Mouse (Mus musculus): Measurements from ENCODE around the gene Trim11. TPM values are rescaled to one million over a fixed set of nuclear protein-coding genes. Genes with fewer than 3 reads are reported as not detected.

Gene Trim11
- 20.7 and 24.0 TPM in 2 replicates for polyA plus RNA-seq (2014; fragmentation: Nextera tagmentation; extraction: Ambion mirVana)

DNA sequence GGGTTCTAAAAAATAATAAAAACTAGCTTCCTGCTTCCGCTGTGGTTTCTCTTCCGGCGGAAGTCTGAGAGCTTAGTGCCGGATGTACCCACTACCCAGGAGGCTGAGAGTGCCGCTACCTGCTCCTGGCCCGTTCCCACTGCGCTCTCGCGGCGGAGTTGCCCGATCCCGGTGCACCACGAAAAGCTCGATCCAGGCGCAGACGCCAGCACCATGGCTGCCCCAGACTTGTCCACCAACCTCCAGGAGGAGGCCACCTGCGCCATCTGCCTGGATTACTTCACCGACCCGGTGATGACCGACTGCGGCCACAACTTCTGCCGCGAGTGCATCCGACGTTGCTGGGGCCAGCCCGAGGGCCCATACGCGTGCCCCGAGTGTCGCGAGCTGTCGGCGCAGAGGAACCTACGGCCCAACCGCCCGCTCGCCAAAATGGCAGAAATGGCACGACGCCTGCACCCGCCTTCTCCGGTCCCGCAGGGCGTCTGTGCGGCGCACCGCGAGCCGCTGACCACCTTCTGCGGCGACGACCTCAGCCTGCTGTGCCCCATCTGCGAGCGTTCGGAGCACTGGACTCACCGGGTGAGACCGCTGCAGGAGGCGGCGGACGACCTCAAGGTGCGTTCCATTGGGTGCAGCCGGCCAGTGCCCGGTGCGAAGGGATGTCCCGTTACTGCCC, at the start of gene Trim11:
Gene Trim11 (plus strand): TSS at position 67 of the 679 bp plus-strand sequence.
- peak within 1 kb of the TSS; percentile 91 for H3K9ac ChIP-seq (ENCODE audit: low read length)
- DNase-seq (ENCODE audit: low spot score) (peak; percentile 89), ATAC-seq (peak; percentile 89)
- under 1% methylated on average over 64 of the region's 64 CpGs for WGBS
- peak within 1 kb of the TSS; percentile 99 for H3K4me3 ChIP-seq (ENCODE audit: low read depth, low read length)
- peak within 1 kb of the TSS; percentile 48; the same call in 1 of the 2 replicates for H3K27ac ChIP-seq (ENCODE audit: low read depth, low read length)
- peaks cover 18% of the 10 kb centered on the region for H3K4me1 ChIP-seq (ENCODE audit: control insufficient read depth, insufficient read depth, low read length)
- H3K9me3 ChIP-seq (replicated peaks; ENCODE audit: control insufficient read depth, low read length): no peaks in the 10 kb centered on the region
- peaks cover 14% of the 10 kb centered on the region for H3K36me3 ChIP-seq (ENCODE audit: control insufficient read depth, insufficient read depth, low read length)
- H3K27me3 ChIP-seq (replicated peaks; ENCODE audit: control insufficient read depth, insufficient read depth, low read length): no peaks in the 10 kb centered on the region
- H3K4me2 ChIP-seq (ENCODE audit: low read length): peak within 1 kb of the TSS; percentile 100

GRCm38 (mm10) chr11:58929055-58929454, 48.8 kb upstream of the Trim11 start:
- Histone ChIP-seq H3K4me1 (ENCODE audit: control insufficient read depth, insufficient read depth, low read length) (no peaks in the 10 kb centered on the region), H3K4me2 (ENCODE audit: low read length) (no peak overlapping the region), H3K36me3 (ENCODE audit: control insufficient read depth, insufficient read depth, low read length) (peaks cover 33% of the 10 kb centered on the region), H3K9me3 (replicated peaks; ENCODE audit: control insufficient read depth, low read length) (no peaks in the 10 kb centered on the region), H3K9ac (ENCODE audit: low read length) (no peak overlapping the region), H3K27ac (ENCODE audit: low read depth, low read length) (no peak overlapping the region), H3K27me3 (replicated peaks; ENCODE audit: control insufficient read depth, insufficient read depth, low read length) (no peaks in the 10 kb centered on the region), H3K4me3 (ENCODE audit: low read depth, low read length) (no peak overlapping the region)
- no peak for DNase-seq (ENCODE audit: low spot score)
- no peak for ATAC-seq
- WGBS: 73% methylated on average over 4 of the region's 4 CpGs

- DNase-seq (ENCODE audit: low spot score) (no peak), ATAC-seq (no peak)
- Histone ChIP-seq H3K4me3 (ENCODE audit: low read depth, low read length) (no peak overlapping the region), H3K4me1 (ENCODE audit: control insufficient read depth, insufficient read depth, low read length) (no peaks in the 10 kb centered on the region), H3K4me2 (ENCODE audit: low read length) (no peak overlapping the region), H3K36me3 (ENCODE audit: control insufficient read depth, insufficient read depth, low read length) (peaks cover 38% of the 10 kb centered on the region), H3K27ac (ENCODE audit: low read depth, low read length) (no peak overlapping the region), H3K27me3 (replicated peaks; ENCODE audit: control insufficient read depth, insufficient read depth, low read length) (no peaks in the 10 kb centered on the region), H3K9me3 (replicated peaks; ENCODE audit: control insufficient read depth, low read length) (no peaks in the 10 kb centered on the region), H3K9ac (ENCODE audit: low read length) (no peak overlapping the region)
- WGBS: 67% methylated on average over 3 of the region's 3 CpGs
Observed at GRCm38 (mm10) chr11:58929641-58930040, 48.3 kb upstream of the Trim11 start.

DNA sequence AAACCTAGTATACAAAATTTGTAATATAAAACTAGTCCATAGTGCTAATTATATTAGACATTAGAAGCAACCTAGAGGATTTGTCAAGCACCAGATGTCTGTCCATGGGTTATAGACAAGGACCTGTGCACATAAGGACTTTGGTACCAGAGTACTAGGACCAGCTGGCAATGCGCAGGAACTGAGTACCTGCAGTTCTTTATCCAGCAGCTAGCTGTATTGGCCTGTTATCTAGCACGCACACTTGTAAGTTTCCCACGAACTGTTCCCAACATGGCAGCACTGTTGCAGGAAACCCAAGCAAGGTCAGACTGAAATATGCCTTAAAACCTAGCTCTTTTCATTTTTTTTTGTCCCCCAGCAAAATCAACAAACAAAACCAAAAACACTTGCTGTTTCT, 47.6 kb upstream of the Trim11 start:
- H3K9ac ChIP-seq (ENCODE audit: low read length): no peak overlapping the region
- H3K4me3 ChIP-seq (ENCODE audit: low read depth, low read length): no peak overlapping the region
- H3K27me3 ChIP-seq (replicated peaks; ENCODE audit: control insufficient read depth, insufficient read depth, low read length): no peaks in the 10 kb centered on the region
- no peak overlapping the region for H3K4me2 ChIP-seq (ENCODE audit: low read length)
- no peak overlapping the region for H3K27ac ChIP-seq (ENCODE audit: low read depth, low read length)
- H3K36me3 ChIP-seq (ENCODE audit: control insufficient read depth, insufficient read depth, low read length): peaks cover 43% of the 10 kb centered on the region
- H3K4me1 ChIP-seq (ENCODE audit: control insufficient read depth, insufficient read depth, low read length): no peaks in the 10 kb centered on the region
- ATAC-seq (no peak), DNase-seq (ENCODE audit: low spot score) (no peak)
- no peaks in the 10 kb centered on the region for H3K9me3 ChIP-seq (replicated peaks; ENCODE audit: control insufficient read depth, low read length)
- WGBS: 91% methylated on average over 3 of the region's 3 CpGs

DNA sequence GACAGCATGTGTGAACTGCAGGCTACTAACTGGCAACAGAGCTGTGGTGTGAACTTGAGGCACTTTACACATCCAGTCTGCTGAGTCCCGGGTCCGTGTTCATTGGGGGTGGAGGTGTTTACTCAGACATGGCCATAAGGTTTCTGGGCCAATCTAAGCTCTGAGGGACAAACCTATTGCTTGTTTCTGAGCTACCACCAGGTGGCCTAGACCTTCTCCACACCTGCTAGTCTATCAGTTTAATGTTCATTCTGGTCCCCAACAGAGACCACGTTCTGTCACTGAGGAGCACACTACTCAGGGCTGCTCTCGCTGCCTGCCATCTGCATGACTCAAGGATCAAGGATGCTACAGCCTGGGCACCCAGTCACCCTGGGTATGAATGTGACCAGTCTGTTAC, 46.3 kb upstream of the Trim11 start:
- peaks cover 54% of the 10 kb centered on the region for H3K36me3 ChIP-seq (ENCODE audit: control insufficient read depth, insufficient read depth, low read length)
- WGBS: 78% methylated on average over 4 of the region's 4 CpGs

GRCm38 (mm10) chr11:58937909-58938308, 40.0 kb upstream of the Trim11 start:
- WGBS: 1% methylated on average over 11 of the region's 13 CpGs
- ATAC-seq (no peak), DNase-seq (ENCODE audit: low spot score) (peak; percentile 45)
- Histone ChIP-seq H3K27me3 (replicated peaks; ENCODE audit: control insufficient read depth, insufficient read depth, low read length) (no peaks in the 10 kb centered on the region), H3K9ac (ENCODE audit: low read length) (peak overlapping the region; percentile 98), H3K4me2 (ENCODE audit: low read length) (peak overlapping the region; percentile 85), H3K4me1 (ENCODE audit: control insufficient read depth, insufficient read depth, low read length) (peaks cover 9% of the 10 kb centered on the region), H3K4me3 (ENCODE audit: low read depth, low read length) (peak overlapping the region; percentile 96), H3K36me3 (ENCODE audit: control insufficient read depth, insufficient read depth, low read length) (peaks cover 38% of the 10 kb centered on the region), H3K27ac (ENCODE audit: low read depth, low read length) (peak overlapping the region; percentile 93), H3K9me3 (replicated peaks; ENCODE audit: control insufficient read depth, low read length) (no peaks in the 10 kb centered on the region)

More for the DNA sequence above, 46.3 kb upstream of the Trim11 start:
- no peak overlapping the region for H3K27ac ChIP-seq (ENCODE audit: low read depth, low read length)
- no peaks in the 10 kb centered on the region; the same call in 1 of the 2 replicates for H3K4me1 ChIP-seq (ENCODE audit: control insufficient read depth, insufficient read depth, low read length)
- ATAC-seq (no peak), DNase-seq (ENCODE audit: low spot score) (no peak)
- no peak overlapping the region for H3K9ac ChIP-seq (ENCODE audit: low read length)
- H3K9me3 ChIP-seq (replicated peaks; ENCODE audit: control insufficient read depth, low read length): no peaks in the 10 kb centered on the region
- no peak overlapping the region for H3K4me3 ChIP-seq (ENCODE audit: low read depth, low read length)
- H3K27me3 ChIP-seq (replicated peaks; ENCODE audit: control insufficient read depth, insufficient read depth, low read length): no peaks in the 10 kb centered on the region
- H3K4me2 ChIP-seq (ENCODE audit: low read length): no peak overlapping the region

- H3K27ac ChIP-seq (ENCODE audit: low read depth, low read length): peak within 1 kb of the TSS; percentile 93
- H3K27me3 ChIP-seq (replicated peaks; ENCODE audit: control insufficient read depth, insufficient read depth, low read length): no peaks in the 10 kb centered on the region
- no peaks in the 10 kb centered on the region for H3K9me3 ChIP-seq (replicated peaks; ENCODE audit: control insufficient read depth, low read length)
- DNase-seq (ENCODE audit: low spot score) (peak; percentile 96), ATAC-seq (peak; percentile 99)
- peaks cover 32% of the 10 kb centered on the region for H3K36me3 ChIP-seq (ENCODE audit: control insufficient read depth, insufficient read depth, low read length)
- WGBS: under 1% methylated on average over 68 of the region's 95 CpGs
- peak within 1 kb of the TSS; percentile 98 for H3K9ac ChIP-seq (ENCODE audit: low read length)
- H3K4me2 ChIP-seq (ENCODE audit: low read length): peak within 1 kb of the TSS; percentile 85
- peaks cover 9% of the 10 kb centered on the region for H3K4me1 ChIP-seq (ENCODE audit: control insufficient read depth, insufficient read depth, low read length)
- peak within 1 kb of the TSS; percentile 96 for H3K4me3 ChIP-seq (ENCODE audit: low read depth, low read length)
Observed at GRCm38 (mm10) chr11:58938322-58939087, 39.4 kb upstream of the Trim11 start, which contains the start of gene Rnf187. Gene Rnf187 (minus strand): TSS chr11:58938916.

GRCm38 (mm10) chr11:58939088-58939439, 38.8 kb upstream of the Trim11 start:
- peaks cover 26% of the 10 kb centered on the region for H3K36me3 ChIP-seq (ENCODE audit: control insufficient read depth, insufficient read depth, low read length)
- DNase-seq (ENCODE audit: low spot score) (no peak), ATAC-seq (no peak)
- peak overlapping the region; percentile 93 for H3K27ac ChIP-seq (ENCODE audit: low read depth, low read length)
- WGBS: 16% methylated on average over 6 of the region's 6 CpGs
- peak overlapping the region; percentile 98 for H3K9ac ChIP-seq (ENCODE audit: low read length)
- peak overlapping the region; percentile 85 for H3K4me2 ChIP-seq (ENCODE audit: low read length)
- peaks cover 9% of the 10 kb centered on the region for H3K4me1 ChIP-seq (ENCODE audit: control insufficient read depth, insufficient read depth, low read length)
- peak overlapping the region; percentile 96 for H3K4me3 ChIP-seq (ENCODE audit: low read depth, low read length)
- H3K9me3 ChIP-seq (replicated peaks; ENCODE audit: control insufficient read depth, low read length): no peaks in the 10 kb centered on the region
- no peaks in the 10 kb centered on the region for H3K27me3 ChIP-seq (replicated peaks; ENCODE audit: control insufficient read depth, insufficient read depth, low read length)

- Histone ChIP-seq H3K4me3 (ENCODE audit: low read depth, low read length) (no peak overlapping the region), H3K4me2 (ENCODE audit: low read length) (no peak overlapping the region), H3K9me3 (replicated peaks; ENCODE audit: control insufficient read depth, low read length) (no peaks in the 10 kb centered on the region), H3K36me3 (ENCODE audit: control insufficient read depth, insufficient read depth, low read length) (no peaks in the 10 kb centered on the region), H3K27ac (ENCODE audit: low read depth, low read length) (no peak overlapping the region), H3K4me1 (ENCODE audit: control insufficient read depth, insufficient read depth, low read length) (peaks cover 5% of the 10 kb centered on the region; the same call in 1 of the 2 replicates), H3K9ac (ENCODE audit: low read length) (no peak overlapping the region), H3K27me3 (replicated peaks; ENCODE audit: control insufficient read depth, insufficient read depth, low read length) (no peaks in the 10 kb centered on the region)
- 74% methylated on average over 5 of the region's 5 CpGs for WGBS
- ATAC-seq (no peak), DNase-seq (ENCODE audit: low spot score) (no peak)
Observed at GRCm38 (mm10) chr11:58944136-58944535, 33.8 kb upstream of the Trim11 start.
